Mouse (Mus musculus) frontal cortex, postnatal 36 days (tissue): Measurements from ENCODE around the gene Gpr108.

Experiments
- DNase-seq, 2 experiments: peaks; one replicate each; pipeline ENCODE4 v3.0.0; 2022; ENCODE audit warnings: low spot score in 2 of 2

The Gpr108 gene

DNA sequence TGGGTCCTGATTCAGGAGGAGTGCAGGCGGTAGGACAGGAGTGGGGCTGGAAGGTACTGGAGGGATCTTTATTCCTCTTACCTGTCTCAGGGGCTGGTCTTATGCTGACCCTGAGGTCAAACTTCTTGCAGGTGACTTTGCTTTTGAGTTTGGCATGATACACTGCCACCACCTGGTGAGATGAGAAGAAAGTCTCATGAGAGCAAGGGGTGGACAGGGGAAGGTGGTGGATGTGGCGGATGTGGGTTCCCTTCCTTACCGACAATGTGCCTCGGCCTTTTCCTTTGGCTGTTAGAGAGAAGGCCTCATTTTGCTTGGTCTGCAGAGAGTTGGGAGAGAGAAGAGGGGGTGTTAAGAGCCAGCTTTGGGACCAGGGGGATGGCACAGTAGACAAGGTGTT lies 38.9 kb downstream of the Gpr108 start:
- no peak for DNase-seq

DNA sequence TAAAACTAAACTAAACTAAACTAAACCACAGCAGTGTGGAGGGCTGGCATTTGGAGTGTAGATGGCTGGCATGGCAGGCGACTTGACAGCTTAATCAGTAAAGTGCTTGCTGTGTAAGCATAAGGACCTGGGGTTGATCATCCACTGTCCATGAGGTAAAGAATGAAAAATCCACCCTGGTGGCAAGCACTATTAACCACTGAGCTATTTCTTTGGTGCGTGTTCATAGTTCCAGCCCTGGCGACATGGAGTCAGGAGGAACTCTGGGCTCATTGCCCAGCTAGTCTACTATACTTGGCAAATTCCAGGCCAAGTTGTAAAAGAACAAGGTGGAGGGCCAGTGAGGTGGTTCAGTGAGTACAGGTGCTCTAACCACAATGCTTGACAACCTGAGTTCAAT lies 40.3 kb downstream of the Gpr108 start:
- no peak for DNase-seq

DNA sequence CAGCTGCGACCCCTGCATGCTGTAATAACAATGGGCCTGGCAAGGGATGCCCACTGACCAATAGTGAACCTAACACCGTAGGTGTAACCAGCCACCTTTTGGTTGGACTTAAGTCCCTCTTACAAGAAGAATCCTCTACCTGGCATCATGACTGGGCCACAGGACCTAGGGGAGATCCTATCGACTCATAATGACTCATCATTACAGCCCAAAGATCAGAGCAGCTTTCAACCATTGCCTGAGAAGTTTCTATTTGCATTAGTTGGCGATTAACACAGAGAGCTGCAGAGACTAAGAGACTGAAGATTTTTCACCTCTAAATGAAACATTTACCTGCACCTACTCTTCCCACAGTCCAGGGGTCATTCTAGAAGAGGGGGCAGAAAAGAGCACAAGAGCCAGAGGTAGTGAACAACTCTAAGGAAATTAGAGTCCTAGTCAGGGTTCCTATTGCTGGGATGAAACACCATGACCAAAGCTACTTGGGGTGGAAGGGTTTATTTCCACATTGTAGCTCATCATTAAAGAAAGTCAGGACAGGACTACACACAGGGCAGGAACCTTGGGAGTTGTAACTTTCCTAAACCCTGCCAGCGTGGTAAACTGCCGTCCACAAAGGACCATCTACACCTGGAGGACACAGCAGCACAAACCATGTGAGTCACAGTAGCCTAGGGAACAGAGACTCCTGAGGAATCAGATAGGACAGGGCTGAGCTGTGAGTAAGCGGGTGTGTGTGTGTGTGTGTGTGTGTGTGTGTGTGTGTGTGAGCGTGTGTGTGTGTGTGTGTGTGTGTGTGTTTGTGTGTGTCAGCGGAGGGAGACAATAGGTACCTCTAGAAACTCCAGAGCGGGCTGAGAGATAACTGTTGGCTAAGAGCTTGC lies 46.2 kb downstream of the Gpr108 start:
- no peak for DNase-seq

DNA sequence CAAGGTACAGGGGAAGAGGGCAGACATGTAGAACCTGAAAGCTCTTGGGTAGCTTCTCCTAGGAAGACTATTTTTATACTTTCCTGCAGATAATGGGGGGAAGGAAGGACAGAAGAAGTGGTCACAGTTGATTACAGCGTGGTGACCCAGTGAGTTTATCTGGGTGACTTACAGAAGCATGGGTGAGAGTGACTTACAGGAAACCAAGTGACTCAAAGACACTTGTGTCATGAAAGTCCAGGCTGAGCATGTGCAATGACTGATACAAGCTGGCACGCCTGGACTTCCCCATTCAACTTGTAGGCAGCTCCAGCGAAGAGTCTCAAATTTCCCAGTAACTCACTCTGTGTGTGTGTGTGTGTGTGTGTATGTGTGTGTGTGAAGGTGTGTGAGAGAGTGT lies 50.0 kb downstream of the Gpr108 start:
- DNase-seq = no peak

DNA sequence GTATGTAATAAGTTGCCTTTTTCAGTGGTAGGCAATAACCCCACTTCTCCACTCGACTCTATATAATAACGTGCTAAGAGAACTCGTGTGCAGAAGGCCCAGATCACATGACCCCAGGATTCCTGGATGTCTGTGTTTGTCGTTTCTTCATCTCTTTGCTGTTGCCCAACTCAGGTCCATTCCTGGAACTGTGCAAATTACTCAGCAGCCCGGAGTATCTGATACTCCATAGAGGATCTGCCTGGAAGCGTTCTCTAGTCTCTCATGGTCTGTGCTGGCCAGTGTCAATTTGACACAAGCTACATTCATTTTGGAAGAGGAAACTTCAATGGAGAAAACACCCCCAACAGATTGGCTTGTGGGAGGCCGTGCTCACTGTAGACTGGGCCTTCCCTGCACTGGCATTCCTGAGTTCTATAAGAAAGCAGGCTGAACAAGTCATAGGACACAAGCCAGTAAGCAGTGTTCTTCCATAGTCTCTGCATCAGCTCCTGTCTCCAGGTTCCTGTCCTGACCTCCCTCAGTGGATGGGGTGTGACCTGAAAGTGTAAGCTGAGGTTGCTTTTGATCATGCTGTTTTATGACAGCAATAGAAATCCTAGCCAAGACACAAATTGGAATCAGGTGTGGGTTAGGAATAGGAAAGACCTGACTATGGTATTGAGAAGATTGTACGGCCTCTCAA lies 52.8 kb downstream of the Gpr108 start:
- DNase-seq = no peak

DNA sequence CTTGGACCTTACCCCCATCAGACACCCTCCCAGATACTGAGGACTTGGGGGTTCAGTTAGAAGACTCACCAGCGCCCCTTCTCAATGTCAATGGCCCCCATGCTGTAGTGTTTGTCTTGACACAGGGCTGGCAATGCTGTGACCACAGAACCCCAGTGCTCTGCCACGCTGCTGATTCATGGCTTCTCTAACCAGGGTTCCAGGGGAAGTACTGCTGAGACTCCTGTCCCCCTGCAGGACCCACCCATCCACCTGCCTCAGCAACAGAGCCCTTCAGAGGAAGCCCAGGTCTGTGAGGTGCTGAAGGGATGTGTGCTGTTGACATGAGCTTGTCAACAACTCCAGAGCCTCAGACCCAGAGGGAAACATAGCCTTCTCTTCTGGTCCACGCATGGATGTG lies 53.5 kb downstream of the Gpr108 start:
- no peak for DNase-seq

DNA sequence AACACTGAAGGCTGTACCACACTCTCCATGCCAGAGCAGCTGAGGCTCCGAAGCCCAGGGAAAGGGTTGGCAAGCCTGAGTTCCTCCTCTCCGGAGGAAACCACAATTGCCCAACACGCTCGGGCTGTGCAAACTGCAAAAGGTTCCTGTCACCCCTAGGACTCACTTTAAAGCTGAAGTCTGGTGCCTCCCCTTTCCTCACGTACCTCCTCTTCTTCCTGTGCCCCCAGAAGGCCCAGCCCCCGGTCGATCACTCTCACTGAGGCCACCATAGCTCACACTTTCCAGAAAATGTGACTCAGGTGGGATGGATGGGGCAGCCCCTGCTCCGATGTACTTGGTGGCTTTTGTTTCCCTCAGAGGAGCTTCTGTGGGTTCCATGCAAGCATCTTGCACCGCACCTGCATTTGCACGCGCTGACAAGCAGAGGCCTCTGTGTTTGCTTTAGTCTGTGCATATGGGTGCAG lies 54.2 kb downstream of the Gpr108 start, which contains the start of gene Tnfsf14:
Tnfsf14 (minus strand) TSS at position 137 of the 467 bp plus-strand sequence.
- DNase-seq = no peak

DNA sequence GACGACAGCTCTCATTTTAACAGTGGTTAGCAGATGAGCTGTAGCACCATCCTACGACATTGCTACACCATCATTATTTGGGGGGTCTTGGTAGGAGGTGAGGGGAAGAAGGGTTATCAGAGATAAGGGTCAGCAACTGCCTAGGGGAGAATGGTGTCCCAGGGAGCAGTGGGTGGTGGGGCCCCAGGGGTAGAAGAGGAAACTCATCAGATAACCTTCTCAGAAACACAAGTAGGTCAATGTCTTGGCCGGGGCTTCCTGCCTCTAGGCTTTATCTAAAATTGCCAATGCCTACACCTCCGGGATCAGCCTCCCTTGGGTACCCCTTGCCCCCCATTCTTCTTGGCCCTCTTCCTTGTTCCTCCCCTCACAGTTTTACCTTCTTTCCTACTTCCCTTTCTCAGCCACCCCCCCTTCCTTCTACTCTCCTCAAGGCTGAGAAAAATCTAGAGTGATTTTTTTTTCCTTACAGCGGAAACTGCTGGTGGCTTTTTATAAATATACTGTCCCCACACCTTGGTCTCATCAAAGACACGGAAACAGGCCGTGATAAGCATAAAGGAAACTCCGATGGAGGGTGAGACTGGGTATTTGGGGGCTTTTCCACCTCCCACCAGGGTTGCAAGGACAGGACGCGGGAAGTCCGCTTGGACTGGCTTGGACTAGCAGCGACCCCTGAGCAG lies 59.6 kb downstream of the Gpr108 start:
- no peak for DNase-seq

DNA sequence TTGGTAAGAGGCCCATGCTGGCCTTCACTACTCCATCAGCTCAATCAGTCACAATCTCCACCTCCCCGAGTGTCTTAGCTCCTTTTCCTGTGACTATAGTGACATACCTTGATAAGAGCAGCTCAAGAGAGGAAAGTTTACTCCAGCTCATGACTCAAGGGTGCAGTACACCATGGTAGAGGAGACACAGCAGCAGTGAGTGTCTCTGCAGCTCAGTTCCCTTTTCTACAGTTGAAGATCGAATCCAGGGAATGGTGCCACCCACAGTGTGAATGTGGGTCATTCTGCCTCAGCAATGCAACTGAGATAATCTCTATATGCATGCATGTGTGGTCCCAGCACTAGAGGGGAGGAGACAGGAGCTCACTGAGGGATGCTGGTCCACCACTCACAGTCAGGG lies 62.6 kb downstream of the Gpr108 start:
- DNase-seq = no peak
